Mouse (Mus musculus): Measurements from ENCODE around the gene Gm10563. TPM values are rescaled to one million over a fixed set of nuclear protein-coding genes. Genes with fewer than 3 reads are reported as not detected.
A peak's percentile ranks its signal among the peaks of the same experiment; 100 is the strongest.

Gm10563 gene
- polyA plus RNA-seq, 1 experiment from 2014 or later = not detected

DNA sequence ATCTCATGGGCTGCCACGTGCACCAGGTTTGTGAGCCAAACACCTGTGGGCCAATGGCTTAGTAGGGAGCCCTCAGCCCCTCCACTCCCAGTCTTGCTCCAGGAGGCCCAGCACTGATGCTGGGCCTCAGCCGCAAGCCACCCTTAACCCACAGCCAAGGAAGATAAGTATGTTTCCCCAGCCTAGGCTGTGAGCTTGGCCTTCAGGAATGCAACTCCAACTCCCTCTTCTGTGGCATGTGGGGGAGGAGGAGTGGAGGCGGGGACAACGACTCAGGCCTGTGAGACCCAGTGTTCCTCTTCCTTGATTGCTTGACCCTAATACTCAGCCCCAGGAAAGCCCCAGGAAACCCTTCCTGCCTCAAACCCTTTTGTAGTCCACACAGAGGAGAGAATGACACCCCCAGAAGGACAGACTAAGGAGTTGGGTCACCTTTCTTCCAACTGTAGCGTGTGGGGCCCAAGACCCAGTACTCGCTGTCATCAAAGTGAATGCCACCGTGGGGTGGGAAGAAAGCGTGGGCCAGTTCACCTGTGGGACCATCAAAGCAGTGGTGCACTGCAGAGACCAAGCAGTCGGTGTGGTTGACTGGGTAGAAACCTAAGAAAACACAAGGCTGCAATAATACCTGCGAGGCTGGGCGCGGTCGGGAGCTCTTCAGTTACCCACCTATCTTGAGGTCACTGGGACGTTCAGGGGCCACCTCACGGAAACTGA lies 6.5 kb upstream of the Gm10563 start:
- peaks cover 70% of the 10 kb centered on the region for H3K36me3 ChIP-seq
- H3K4me3 ChIP-seq = no peak overlapping the region
- no peak for ATAC-seq (ENCODE audit: low FRiP score)
- H3K9me3 ChIP-seq = no peaks in the 10 kb centered on the region
- no peak overlapping the region for H3K9ac ChIP-seq
- peaks cover 69% of the 10 kb centered on the region for H3K27me3 ChIP-seq
- 70% methylated on average over 15 of the region's 15 CpGs for WGBS
- H3K4me1 ChIP-seq (replicated peaks) = peaks cover 34% of the 10 kb centered on the region
- no peak overlapping the region for H3K4me2 ChIP-seq
- no peak overlapping the region for H3K27ac ChIP-seq

DNA sequence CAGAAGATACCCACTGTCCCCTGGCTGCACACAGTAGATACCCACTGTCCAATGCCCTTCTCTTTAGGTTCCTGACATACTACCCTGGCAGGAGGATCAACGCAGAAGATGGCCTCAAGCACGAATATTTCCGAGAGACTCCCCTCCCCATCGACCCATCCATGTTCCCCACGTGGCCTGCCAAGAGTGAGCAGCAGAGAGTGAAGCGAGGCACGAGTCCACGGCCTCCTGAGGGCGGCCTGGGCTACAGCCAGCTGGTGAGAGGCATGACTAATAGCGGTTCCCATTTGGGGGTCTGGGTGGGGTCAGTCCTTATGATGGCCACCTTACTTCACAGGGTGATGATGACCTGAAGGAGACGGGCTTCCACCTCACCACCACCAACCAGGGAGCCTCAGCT lies 4.1 kb upstream of the Gm10563 start:
- no peaks in the 10 kb centered on the region for H3K9me3 ChIP-seq
- H3K4me3 ChIP-seq = no peak overlapping the region
- no peak overlapping the region for H3K9ac ChIP-seq
- H3K27me3 ChIP-seq = peaks cover 45% of the 10 kb centered on the region
- 92% methylated on average over 11 of the region's 11 CpGs for WGBS
- no peak overlapping the region for H3K4me2 ChIP-seq
- H3K4me1 ChIP-seq (replicated peaks) = peaks cover 22% of the 10 kb centered on the region
- no peak overlapping the region for H3K27ac ChIP-seq
- ATAC-seq (ENCODE audit: low FRiP score) = no peak
- H3K36me3 ChIP-seq = peaks cover 68% of the 10 kb centered on the region

DNA sequence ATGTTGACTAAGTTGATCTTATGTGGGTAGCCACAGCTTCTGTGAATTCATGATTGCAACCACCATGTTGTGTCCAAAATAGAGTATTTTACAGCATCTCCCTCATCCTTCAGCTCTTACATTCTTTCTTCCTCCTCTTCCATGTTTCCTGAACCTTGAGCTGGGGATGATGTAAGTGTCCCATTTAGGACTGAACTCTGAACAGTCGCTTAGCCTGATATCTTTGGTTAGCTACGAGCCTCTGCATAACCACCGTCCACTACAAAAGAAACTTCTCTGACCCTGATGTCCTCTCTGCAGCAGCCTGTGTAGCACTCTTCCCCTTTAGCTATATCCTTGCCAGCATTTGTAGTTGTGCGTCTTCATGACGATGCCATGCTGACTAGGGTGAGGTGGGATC lies 513 bp upstream of the Gm10563 start:
- no peak for ATAC-seq (ENCODE audit: low FRiP score)
- H3K9ac ChIP-seq = no peak overlapping the region
- H3K27ac ChIP-seq = no peak overlapping the region
- no peaks in the 10 kb centered on the region for H3K9me3 ChIP-seq
- peaks cover 89% of the 10 kb centered on the region for H3K36me3 ChIP-seq
- no peaks in the 10 kb centered on the region for H3K4me1 ChIP-seq (replicated peaks)
- WGBS = 96% methylated on average over 5 of the region's 5 CpGs
- peaks cover 9% of the 10 kb centered on the region for H3K27me3 ChIP-seq
- H3K4me3 ChIP-seq = no peak overlapping the region
- no peak overlapping the region for H3K4me2 ChIP-seq

DNA sequence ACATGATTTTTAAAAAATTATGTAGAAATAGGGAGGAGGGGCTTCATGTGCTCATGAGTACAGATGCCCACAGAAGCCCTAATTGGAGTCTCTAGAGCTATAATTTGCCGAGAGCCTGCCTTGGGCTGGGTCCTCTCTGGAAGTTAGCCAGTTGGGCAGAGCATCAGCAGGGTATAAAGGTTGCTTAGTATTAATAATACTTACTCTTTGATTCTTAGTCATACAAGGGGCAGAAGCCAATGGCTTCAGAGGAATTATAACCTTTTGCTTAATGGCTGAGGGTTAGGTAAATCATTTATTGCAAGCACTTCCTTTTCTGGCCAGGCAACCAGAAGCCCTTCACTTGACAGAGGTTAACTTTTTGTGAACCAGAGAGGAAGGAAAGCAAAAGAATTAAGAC lies 1.7 kb downstream of the Gm10563 start:
- H3K4me1 ChIP-seq (replicated peaks) = no peaks in the 10 kb centered on the region
- H3K27me3 ChIP-seq = no peaks in the 10 kb centered on the region
- no peak overlapping the region for H3K4me2 ChIP-seq
- H3K9me3 ChIP-seq = no peaks in the 10 kb centered on the region
- no peak overlapping the region for H3K27ac ChIP-seq
- peaks cover 86% of the 10 kb centered on the region for H3K36me3 ChIP-seq
- H3K4me3 ChIP-seq = no peak overlapping the region
- 94% methylated on average over 1 of the region's 1 CpGs for WGBS
- no peak overlapping the region for H3K9ac ChIP-seq
- no peak for ATAC-seq (ENCODE audit: low FRiP score)

DNA sequence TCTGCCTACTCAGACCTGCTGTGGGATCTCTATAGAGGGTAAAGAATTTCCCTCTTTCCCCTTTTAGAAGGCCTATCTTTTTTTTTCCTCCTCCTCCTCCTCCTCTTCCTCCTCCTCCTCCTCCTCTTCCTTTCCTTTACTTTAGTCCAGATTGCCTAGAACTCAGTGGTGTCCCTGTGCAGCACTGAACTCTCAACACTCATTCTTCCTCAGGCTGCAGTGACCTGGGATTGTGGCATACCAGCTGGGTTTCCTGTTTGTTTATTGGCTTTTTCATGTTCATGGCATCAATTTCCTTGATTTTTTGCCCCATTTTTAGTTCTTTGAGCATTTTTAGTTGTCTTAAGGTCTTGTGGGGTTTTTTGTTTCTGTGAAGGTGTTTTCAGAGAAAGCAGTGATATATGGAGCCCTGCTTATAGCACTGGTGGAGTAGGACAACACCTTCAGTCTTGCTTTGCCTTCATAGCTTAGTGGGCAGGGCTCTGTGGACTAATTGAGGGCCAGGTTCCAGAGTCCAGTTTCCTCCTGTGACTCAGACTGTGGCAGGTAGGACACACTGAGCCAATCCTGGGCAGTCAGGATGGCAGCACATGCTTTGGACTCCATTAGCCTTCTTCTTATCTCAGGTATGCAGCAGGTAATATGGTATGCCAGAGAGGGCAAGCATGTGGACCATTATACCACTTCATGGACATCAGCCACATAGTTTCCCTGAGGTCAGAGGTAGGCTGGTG lies 9.3 kb downstream of the Gm10563 start:
- H3K27me3 ChIP-seq = no peaks in the 10 kb centered on the region
- H3K9ac ChIP-seq = no peak overlapping the region
- peaks cover 92% of the 10 kb centered on the region for H3K36me3 ChIP-seq
- H3K27ac ChIP-seq = no peak overlapping the region
- H3K4me1 ChIP-seq (replicated peaks) = no peaks in the 10 kb centered on the region
- no peak for ATAC-seq (ENCODE audit: low FRiP score)
- no peak overlapping the region for H3K4me3 ChIP-seq
- H3K9me3 ChIP-seq = no peaks in the 10 kb centered on the region
- no peak overlapping the region for H3K4me2 ChIP-seq

DNA sequence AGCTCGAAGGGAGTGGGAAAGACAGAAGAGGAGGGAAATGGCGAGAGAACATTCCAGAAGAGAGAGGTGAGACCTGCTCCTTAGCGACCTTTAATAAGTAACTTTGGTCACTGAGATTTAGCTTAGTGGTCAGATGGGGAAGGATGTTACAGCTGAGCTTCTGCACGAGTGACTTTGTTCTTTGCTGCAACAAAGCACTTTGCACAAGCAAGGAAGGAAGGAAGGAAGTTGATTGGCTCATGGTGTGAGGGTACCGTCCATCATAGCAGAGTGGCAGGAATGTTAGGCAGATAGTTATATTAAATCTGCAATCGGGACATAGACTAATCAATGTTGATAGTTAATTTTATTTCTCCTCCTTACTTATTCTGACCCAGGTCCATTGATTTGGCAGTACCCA lies 14.9 kb downstream of the Gm10563 start:
- ATAC-seq (ENCODE audit: low FRiP score) = no peak
- no peaks in the 10 kb centered on the region for H3K27me3 ChIP-seq
- H3K9ac ChIP-seq = no peak overlapping the region
- no peak overlapping the region for H3K4me2 ChIP-seq
- no peaks in the 10 kb centered on the region for H3K9me3 ChIP-seq
- H3K27ac ChIP-seq = no peak overlapping the region
- peaks cover 3% of the 10 kb centered on the region for H3K4me1 ChIP-seq (replicated peaks)
- peaks cover 77% of the 10 kb centered on the region for H3K36me3 ChIP-seq
- WGBS = 92% methylated on average over 6 of the region's 6 CpGs
- H3K4me3 ChIP-seq = no peak overlapping the region

DNA sequence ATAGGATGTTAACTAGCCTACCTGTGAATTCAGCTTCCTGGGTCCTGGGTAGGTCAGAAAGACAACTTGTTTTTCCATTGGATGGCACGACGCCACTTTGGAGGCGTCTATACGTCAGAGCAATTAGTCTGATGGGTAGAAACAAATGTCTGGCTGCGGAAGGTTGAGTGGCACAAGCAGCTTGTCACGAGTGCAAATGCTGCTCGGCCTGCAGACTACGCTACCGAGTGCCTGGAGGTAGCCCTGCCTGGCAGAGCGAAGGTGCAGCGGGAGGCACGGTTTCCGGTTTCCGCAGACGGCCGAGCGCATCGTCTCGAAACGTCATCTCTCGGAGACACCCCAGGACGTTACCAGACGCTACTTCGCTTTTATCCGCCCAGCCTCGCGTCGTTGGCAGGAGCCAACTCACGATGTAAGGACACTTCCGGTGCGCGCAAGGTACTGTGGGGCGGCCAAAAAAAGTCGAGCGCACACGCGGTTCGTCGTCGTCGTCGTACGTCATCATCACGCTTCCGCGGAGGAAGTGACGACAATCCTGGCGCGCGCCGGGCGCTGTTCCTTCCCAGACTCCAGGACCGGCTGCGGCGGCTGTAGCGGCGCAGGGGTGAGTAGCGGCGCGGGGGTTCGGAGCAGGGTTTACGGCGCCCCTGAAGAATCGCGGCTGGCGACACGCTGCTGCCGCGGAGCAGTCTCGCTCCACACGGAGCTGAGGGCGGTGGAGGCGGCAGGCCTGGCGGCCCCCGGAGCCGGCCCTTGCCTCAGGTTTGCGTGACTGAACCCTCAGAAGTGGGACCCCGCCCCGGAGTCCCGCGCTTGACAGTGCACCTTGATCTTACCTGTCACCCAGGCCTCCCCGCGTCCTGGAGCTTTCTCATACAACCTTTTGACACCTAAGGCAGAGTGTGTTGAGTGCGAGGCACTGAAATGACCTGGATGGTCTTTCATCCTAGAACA lies 20.6 kb downstream of the Gm10563 start, which contains the start of gene Cdk11b:
Gene Cdk11b, plus strand, starts transcription at position 517 of the 954 bp plus-strand sequence.
- H3K36me3 ChIP-seq = peaks cover 52% of the 10 kb centered on the region
- peak; percentile 100 for ATAC-seq (ENCODE audit: low FRiP score)
- WGBS = under 1% methylated on average over 82 of the region's 84 CpGs
- peak within 1 kb of the TSS; percentile 90 for H3K9ac ChIP-seq
- no peaks in the 10 kb centered on the region for H3K9me3 ChIP-seq
- H3K4me2 ChIP-seq = peak within 1 kb of the TSS; percentile 75
- no peaks in the 10 kb centered on the region for H3K27me3 ChIP-seq
- peak within 1 kb of the TSS; percentile 90 for H3K27ac ChIP-seq
- H3K4me3 ChIP-seq = peak within 1 kb of the TSS; percentile 95
- peaks cover 11% of the 10 kb centered on the region for H3K4me1 ChIP-seq (replicated peaks)

DNA sequence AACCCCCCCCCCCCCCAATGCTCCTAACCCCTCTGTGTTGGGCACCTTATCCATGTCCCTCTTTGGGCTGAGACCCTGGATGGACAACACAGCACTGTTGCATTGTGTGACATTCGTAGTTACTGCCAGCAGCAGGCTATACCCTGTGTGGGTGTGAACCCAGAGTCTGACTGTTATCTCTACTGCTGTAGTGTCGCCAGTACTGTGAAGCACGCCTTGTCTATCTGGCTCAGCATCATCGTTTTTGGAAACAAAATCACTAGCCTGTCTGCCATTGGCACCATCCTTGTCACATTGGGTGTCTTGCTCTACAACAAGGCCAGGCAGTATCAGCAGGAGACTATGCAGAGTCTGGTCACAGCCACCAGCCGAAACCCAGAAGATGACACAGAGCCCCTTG lies 26.9 kb downstream of the Gm10563 start:
- H3K4me2 ChIP-seq = no peak overlapping the region
- peaks cover 82% of the 10 kb centered on the region for H3K36me3 ChIP-seq
- no peaks in the 10 kb centered on the region for H3K9me3 ChIP-seq
- 0 out of 2 replicates have a peak, but pooled peaks cover under 1% of the 10 kb centered on the region for H3K4me1 ChIP-seq (replicated peaks)
- no peaks in the 10 kb centered on the region for H3K27me3 ChIP-seq
- H3K27ac ChIP-seq = no peak overlapping the region
- 98% methylated on average over 5 of the region's 5 CpGs for WGBS
- H3K9ac ChIP-seq = no peak overlapping the region
- no peak overlapping the region for H3K4me3 ChIP-seq
- ATAC-seq (ENCODE audit: low FRiP score) = no peak

DNA sequence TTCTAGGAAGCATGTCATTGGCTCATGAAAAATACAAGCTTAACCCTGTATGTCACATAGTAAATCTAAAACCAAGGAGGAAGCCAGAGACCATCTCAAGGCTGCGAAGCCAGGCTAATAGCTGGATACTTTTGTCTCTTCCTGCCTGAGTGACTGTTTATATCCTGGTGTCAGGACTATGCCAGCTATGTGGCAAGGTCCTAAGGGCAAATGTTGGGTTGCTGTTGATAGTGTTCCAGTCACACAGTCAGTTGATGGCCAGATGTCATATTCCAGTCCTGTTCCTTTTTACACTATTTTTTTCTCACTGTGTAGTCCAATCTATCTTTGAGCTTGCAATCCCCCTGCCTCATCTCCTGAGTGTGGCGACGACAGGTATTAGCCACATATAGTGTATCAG lies 31.9 kb downstream of the Gm10563 start:
- Histone ChIP-seq H3K9ac (no peak overlapping the region), H3K4me2 (no peak overlapping the region), H3K4me3 (no peak overlapping the region), H3K27ac (no peak overlapping the region), H3K4me1 (replicated peaks) (no peaks in the 10 kb centered on the region), H3K36me3 (peaks cover 79% of the 10 kb centered on the region), H3K9me3 (no peaks in the 10 kb centered on the region), H3K27me3 (no peaks in the 10 kb centered on the region)
- ATAC-seq (ENCODE audit: low FRiP score) = no peak
- WGBS = 96% methylated on average over 3 of the region's 3 CpGs

DNA sequence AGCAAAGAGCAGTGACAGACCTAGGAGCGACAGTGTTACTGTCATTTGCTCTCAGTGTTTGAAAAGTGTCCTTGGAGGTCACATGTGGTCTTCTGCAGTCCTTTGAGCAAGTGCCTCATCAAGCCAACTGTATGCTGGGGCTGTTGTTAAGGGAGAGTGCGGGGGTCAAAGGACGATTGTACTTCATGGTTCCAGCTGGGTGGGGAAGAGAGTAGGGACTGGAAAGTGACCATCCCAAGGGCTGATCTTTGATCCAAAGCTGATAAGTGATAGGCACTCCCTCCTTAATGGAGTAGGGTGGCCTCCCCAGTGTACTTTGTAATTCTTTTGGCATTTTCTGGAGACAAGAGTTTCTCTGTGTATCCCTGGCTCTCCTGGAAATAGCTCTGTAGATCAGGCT lies 33.3 kb downstream of the Gm10563 start:
- WGBS = 97% methylated on average over 3 of the region's 3 CpGs
- Histone ChIP-seq H3K4me2 (no peak overlapping the region), H3K9me3 (no peaks in the 10 kb centered on the region), H3K4me3 (no peak overlapping the region), H3K27me3 (no peaks in the 10 kb centered on the region), H3K4me1 (replicated peaks) (no peaks in the 10 kb centered on the region), H3K9ac (no peak overlapping the region), H3K27ac (no peak overlapping the region), H3K36me3 (peaks cover 65% of the 10 kb centered on the region)
- no peak for ATAC-seq (ENCODE audit: low FRiP score)

DNA sequence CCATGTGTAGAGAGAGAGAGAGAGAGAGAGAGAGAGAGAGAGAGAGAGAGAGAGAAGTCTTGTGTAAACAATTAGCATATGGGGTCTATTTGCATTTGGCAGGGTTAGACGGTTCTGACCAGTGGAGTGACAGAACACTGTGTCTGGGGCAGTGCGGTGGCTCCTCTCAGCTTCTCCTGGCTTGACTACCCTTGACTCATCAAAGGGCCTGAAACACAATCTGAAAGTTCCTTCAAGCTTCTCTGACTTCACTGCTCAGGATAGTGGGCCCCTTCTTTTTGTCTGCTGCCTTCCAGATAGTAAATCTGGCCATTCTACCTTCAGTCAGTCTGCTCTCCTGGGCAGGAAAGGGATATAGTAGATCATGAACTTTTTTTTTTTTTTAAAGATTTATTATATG lies 38.4 kb downstream of the Gm10563 start:
- WGBS = 70% methylated on average over 2 of the region's 2 CpGs

DNA sequence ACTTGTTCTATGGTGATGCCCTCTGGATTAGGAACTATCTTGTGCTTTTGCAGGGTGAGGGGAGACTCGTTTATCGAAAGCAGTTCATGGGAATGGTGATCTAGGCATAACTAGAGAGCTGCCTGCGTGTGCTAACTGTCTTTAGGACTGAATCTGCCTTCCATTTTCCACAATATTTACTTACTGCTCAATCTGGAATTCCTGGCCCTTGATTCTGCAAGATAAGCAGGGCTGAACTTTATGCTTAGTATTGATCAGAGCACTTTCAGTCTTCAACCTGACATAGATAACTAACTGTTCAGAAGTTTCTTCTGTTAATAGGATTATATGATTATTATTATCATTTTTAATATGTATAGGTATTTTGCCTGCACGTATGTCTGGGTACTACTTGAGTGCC lies 40.1 kb downstream of the Gm10563 start:
- Histone ChIP-seq H3K4me1 (replicated peaks) (peaks cover 26% of the 10 kb centered on the region), H3K36me3 (peaks cover 12% of the 10 kb centered on the region), H3K27ac (no peak overlapping the region), H3K27me3 (no peaks in the 10 kb centered on the region), H3K4me2 (no peak overlapping the region), H3K9me3 (no peaks in the 10 kb centered on the region), H3K9ac (no peak overlapping the region; the same call in 1 of the 2 replicates), H3K4me3 (no peak overlapping the region)
- 95% methylated on average over 4 of the region's 4 CpGs for WGBS
- ATAC-seq (ENCODE audit: low FRiP score) = no peak

More for the DNA sequence above, 38.4 kb downstream of the Gm10563 start:
- Histone ChIP-seq H3K9ac (no peak overlapping the region), H3K36me3 (peaks cover 26% of the 10 kb centered on the region), H3K4me3 (no peak overlapping the region), H3K4me2 (no peak overlapping the region), H3K27ac (no peak overlapping the region), H3K4me1 (replicated peaks) (peaks cover 23% of the 10 kb centered on the region), H3K9me3 (no peaks in the 10 kb centered on the region), H3K27me3 (no peaks in the 10 kb centered on the region)
- no peak for ATAC-seq (ENCODE audit: low FRiP score)
